ENCODE assay signal across 27 mouse cellular contexts in the genomic region with DNA sequence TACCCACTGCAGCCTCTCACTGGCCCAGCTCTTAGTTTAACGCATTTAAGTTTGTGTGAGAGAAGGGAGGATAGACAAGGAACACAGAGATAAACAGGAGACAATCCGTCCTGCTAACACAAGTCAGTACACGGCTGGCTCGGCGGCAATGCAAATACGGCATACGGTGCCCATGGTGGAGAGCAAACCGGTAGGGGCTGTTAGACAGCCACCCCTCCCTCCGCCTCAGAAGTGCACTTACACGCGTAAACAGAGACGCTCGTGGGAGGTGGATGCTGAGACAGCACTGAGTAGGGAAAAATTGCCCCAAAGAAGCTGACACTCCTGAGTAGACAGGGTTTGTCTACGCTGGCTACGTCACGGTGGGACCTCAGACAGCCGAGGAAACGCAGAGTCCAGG. TPM values are rescaled to one million over a fixed set of nuclear protein-coding genes. Genes with fewer than 3 reads are reported as not detected.
A peak's percentile ranks its signal among the peaks of the same experiment; 100 is the strongest.
DNase-seq lines count a peak whose midpoint lies in the region; ATAC-seq and TF ChIP-seq lines count a peak whose summit lies in the region.
"Had no signal": no experiment of that assay in that cellular context is flagged by ENCODE, and none has a peak within 500 bp of the region (broad histone marks: within the 10 kb centered on the region; RNA-seq: fewer than 3 reads in every experiment).

No protein-coding gene starts in this region.

- ATAC-seq in stomach, embryonic 16.5 days (ENCODE audit: insufficient read depth, low FRiP score), result no peak
- ATAC-seq in stomach, postnatal 0 days (ENCODE audit: low FRiP score, low TSS enrichment), result no peak
- ATAC-seq in embryonic facial prominence, embryonic 15.5 days (ENCODE audit: insufficient number of reproducible peaks, low FRiP score, low TSS enrichment, low read depth), result no peak
- ATAC-seq: forebrain, embryonic 15.5 days; intestine, postnatal 0 days; Patski had no signal

- peak; percentile 84 for DNase-seq in heart, adult 11 months
- no peak for DNase-seq in heart, adult 9 months (ENCODE audit: low spot score in 2 of 2)
- DNase-seq in stomach, postnatal 0 days (ENCODE audit: low spot score), result no peak
- DNase-seq in ovary, postnatal 36 days (ENCODE audit: low spot score), result no peak
- DNase-seq: adrenal gland, postnatal 10 days; adrenal gland, postnatal 36 days; B cell, adult 2 months; cerebellum, adult 18-20 months; cerebellum, adult 9-10 months; cerebellum, postnatal 25 days; gastrocnemius, postnatal 10 days; gastrocnemius, postnatal 36 days; heart, adult 18-20 months; heart, postnatal 14 days; heart, postnatal 4 days had no signal

- no peak overlapping the region for H3K4me3 ChIP-seq in stomach, embryonic 16.5 days (replicated peaks; ENCODE audit: low read length)
- no peak overlapping the region for H3K4me3 ChIP-seq in stomach, postnatal 0 days (ENCODE audit: low read depth, low read length)
- H3K4me3 ChIP-seq in ES-Bruce4 (ENCODE audit: low read depth, low read length), result peak overlapping the region; percentile 3; the same call in 1 of the 2 replicates
- H3K4me3 ChIP-seq in embryonic facial prominence, embryonic 15.5 days (replicated peaks), result no peak overlapping the region
- H3K4me3 ChIP-seq: erythroblast, embryonic 14.5 days; forebrain, embryonic 12.5 days; forebrain, embryonic 15.5 days; heart, embryonic 10.5 days; heart, embryonic 13.5 days had no signal

- peak overlapping the region; percentile 1; the same call in 1 of the 2 replicates for H3K4me2 ChIP-seq in stomach, embryonic 16.5 days (ENCODE audit: low read depth, low read length)
- H3K4me2 ChIP-seq in stomach, postnatal 0 days (replicated peaks; ENCODE audit: low read depth), result no peak overlapping the region
- H3K4me2 ChIP-seq in embryonic facial prominence, embryonic 15.5 days (replicated peaks), result no peak overlapping the region
- H3K4me2 ChIP-seq: forebrain, embryonic 12.5 days; forebrain, embryonic 15.5 days; heart, embryonic 13.5 days; hindbrain, embryonic 14.5 days had no signal

- no peaks in the 10 kb centered on the region for H3K9me3 ChIP-seq in stomach, embryonic 16.5 days (replicated peaks; ENCODE audit: control insufficient read depth, low read length)
- H3K9me3 ChIP-seq in stomach, postnatal 0 days (ENCODE audit: control insufficient read depth, low read length), result no peaks in the 10 kb centered on the region
- H3K9me3 ChIP-seq in ES-Bruce4 (replicated peaks; ENCODE audit: control insufficient read depth, insufficient read depth, low read length, poor library complexity, severe bottlenecking), result no peaks in the 10 kb centered on the region
- H3K9me3 ChIP-seq in embryonic facial prominence, embryonic 15.5 days (replicated peaks), result no peaks in the 10 kb centered on the region
- H3K9me3 ChIP-seq: forebrain, embryonic 12.5 days; forebrain, embryonic 15.5 days; heart, embryonic 10.5 days; heart, embryonic 13.5 days had no signal

- H3K36me3 ChIP-seq in stomach, embryonic 16.5 days (ENCODE audit: control insufficient read depth, insufficient read depth, low read length), result no peaks in the 10 kb centered on the region; the same call in 1 of the 2 replicates
- H3K36me3 ChIP-seq in stomach, postnatal 0 days (ENCODE audit: control insufficient read depth, insufficient read depth, low read length), result no peaks in the 10 kb centered on the region
- no peaks in the 10 kb centered on the region for H3K36me3 ChIP-seq in ES-Bruce4 (ENCODE audit: control insufficient read depth, insufficient read depth, low read length, poor library complexity, severe bottlenecking)
- no peaks in the 10 kb centered on the region for H3K36me3 ChIP-seq in embryonic facial prominence, embryonic 15.5 days
- H3K36me3 ChIP-seq: forebrain, embryonic 15.5 days had no signal

- no peak for TF ChIP-seq EP300 in stomach, postnatal 0 days (optimal IDR thresholded peaks at IDR 0.05)
- no peak for TF ChIP-seq EP300 in ES-Bruce4 (IDR thresholded peaks at IDR 0.05; ENCODE audit: insufficient read depth, low read depth, low read length)

- no peaks in the 10 kb centered on the region for H3K4me1 ChIP-seq in stomach, embryonic 16.5 days (ENCODE audit: control insufficient read depth, insufficient read depth, low read length)
- no peaks in the 10 kb centered on the region for H3K4me1 ChIP-seq in stomach, postnatal 0 days (replicated peaks; ENCODE audit: control insufficient read depth, insufficient read depth)
- H3K4me1 ChIP-seq in ES-Bruce4 (ENCODE audit: control insufficient read depth, insufficient read depth, low read length), result peaks cover 3% of the 10 kb centered on the region
- peaks cover 36% of the 10 kb centered on the region for H3K4me1 ChIP-seq in embryonic facial prominence, embryonic 15.5 days

- TF ChIP-seq POLR2A in ES-Bruce4 (IDR thresholded peaks at IDR 0.05; ENCODE audit: insufficient read depth, low read length), result no peak

- 59% methylated on average over 18 of the region's 18 CpGs for WGBS in stomach, embryonic 16.5 days
- WGBS in stomach, postnatal 0 days, result 61% methylated on average over 18 of the region's 18 CpGs
- WGBS in embryonic facial prominence, embryonic 15.5 days, result 77% methylated on average over 18 of the region's 18 CpGs

- no peak overlapping the region for H3K27ac ChIP-seq in stomach, embryonic 16.5 days (ENCODE audit: low read length)
- no peak overlapping the region for H3K27ac ChIP-seq in stomach, postnatal 0 days (replicated peaks)
- H3K27ac ChIP-seq in ES-Bruce4 (ENCODE audit: insufficient read depth, low read length), result no peak overlapping the region
- H3K27ac ChIP-seq in embryonic facial prominence, embryonic 15.5 days (replicated peaks), result peak overlapping the region; percentile 58; the same call in 1 of the 2 replicates
- H3K27ac ChIP-seq: forebrain, embryonic 12.5 days; forebrain, embryonic 15.5 days; heart, embryonic 10.5 days; heart, embryonic 13.5 days; hindbrain, embryonic 14.5 days had no signal

- H3K27me3 ChIP-seq in stomach, embryonic 16.5 days (ENCODE audit: control insufficient read depth, insufficient read depth, low read length), result no peaks in the 10 kb centered on the region
- H3K27me3 ChIP-seq in stomach, postnatal 0 days (ENCODE audit: control insufficient read depth, insufficient read depth, low read length), result no peaks in the 10 kb centered on the region
- H3K27me3 ChIP-seq in ES-Bruce4 (ENCODE audit: control insufficient read depth, insufficient read depth, low read length, poor library complexity, severe bottlenecking), result no peaks in the 10 kb centered on the region
- H3K27me3 ChIP-seq in embryonic facial prominence, embryonic 15.5 days, result no peaks in the 10 kb centered on the region
- H3K27me3 ChIP-seq: CH12.LX; forebrain, embryonic 12.5 days; forebrain, embryonic 15.5 days; Patski had no signal

- TF ChIP-seq CTCF in stomach, postnatal 0 days (IDR thresholded peaks at IDR 0.05; ENCODE audit: low read depth), result no peak
- TF ChIP-seq CTCF in ES-Bruce4 (IDR thresholded peaks at IDR 0.05; ENCODE audit: low read depth, low read length), result no peak

- H3K9ac ChIP-seq in stomach, embryonic 16.5 days (ENCODE audit: low read length), result no peak overlapping the region
- H3K9ac ChIP-seq in stomach, postnatal 0 days (ENCODE audit: low read length), result no peak overlapping the region
- H3K9ac ChIP-seq in ES-Bruce4 (ENCODE audit: low read depth, poor library complexity, severe bottlenecking), result no peak overlapping the region
- H3K9ac ChIP-seq in embryonic facial prominence, embryonic 15.5 days, result no peak overlapping the region
- H3K9ac ChIP-seq: forebrain, embryonic 12.5 days; forebrain, embryonic 15.5 days; heart, embryonic 13.5 days; hindbrain, embryonic 14.5 days had no signal

RNA-seq across cellular contexts. Expression of a gene that starts 16.2 kb away (rescaled TPM):
- polyA plus RNA-seq in stomach, embryonic 16.5 days (2015; fragmentation: Nextera tagmentation; extraction: Ambion mirVana), result 19.6 and 21.6 TPM in 2 replicates
- 24.8 and 28.6 TPM in 2 replicates for polyA plus RNA-seq in stomach, postnatal 0 days (2015; fragmentation: Nextera tagmentation; extraction: Ambion mirVana)
- polyA plus RNA-seq in ES-Bruce4 (2011; ENCODE audit: insufficient read depth, insufficient read length, low read depth, missing spikeins), result 37.2 and 42.8 TPM in 2 replicates
- 40.3 and 41.8 TPM in 2 replicates for polyA plus RNA-seq in embryonic facial prominence, embryonic 15.5 days (2015; fragmentation: Nextera tagmentation; extraction: Ambion mirVana)

RNA-seq across cellular contexts. Expression of a gene that starts 31.0 kb away (rescaled TPM):
- 17.8 and 20.3 TPM in 2 replicates for polyA plus RNA-seq in stomach, embryonic 16.5 days (2015; fragmentation: Nextera tagmentation; extraction: Ambion mirVana)
- 38.5 and 48.4 TPM in 2 replicates for polyA plus RNA-seq in stomach, postnatal 0 days (2015; fragmentation: Nextera tagmentation; extraction: Ambion mirVana)
- polyA plus RNA-seq in ES-Bruce4 (2011; ENCODE audit: insufficient read depth, insufficient read length, low read depth, missing spikeins), result 5.5 and 6.8 TPM in 2 replicates
- 6.7 and 8.8 TPM in 2 replicates for polyA plus RNA-seq in embryonic facial prominence, embryonic 15.5 days (2015; fragmentation: Nextera tagmentation; extraction: Ambion mirVana)
- polyA plus RNA-seq: erythroblast, embryonic 14.5 days had no signal
